In genomic region chr2:115852615-115853014, GRCm38 (mm10) we compare ENCODE assay signal across 9 mouse cellular contexts.
A peak's percentile ranks its signal among the peaks of the same experiment; 100 is the strongest.
DNase-seq lines count a peak whose midpoint lies in the region; ATAC-seq lines count a peak whose summit lies in the region.
"Had no signal": no experiment of that assay in that cellular context is flagged by ENCODE, and none has a peak within 500 bp of the region (broad histone marks: within the 10 kb centered on the region; RNA-seq: fewer than 3 reads in every experiment).

No protein-coding gene starts in this region.

- H3K4me2 ChIP-seq in heart, embryonic 13.5 days: peak overlapping the region; percentile 75
- H3K4me2 ChIP-seq in kidney, embryonic 14.5 days (replicated peaks; ENCODE audit: low read depth, low read length): peak overlapping the region; percentile 49

- WGBS in heart, embryonic 13.5 days: 3% methylated on average over 22 of the region's 22 CpGs
- WGBS in kidney, embryonic 14.5 days: 1% methylated on average over 22 of the region's 22 CpGs

- peak overlapping the region; percentile 48 for H3K4me3 ChIP-seq in heart, embryonic 13.5 days
- peak overlapping the region; percentile 26 for H3K4me3 ChIP-seq in kidney, embryonic 14.5 days (ENCODE audit: low read length)
- H3K4me3 ChIP-seq: megakaryocyte, embryonic 14.5 days had no signal

- no peaks in the 10 kb centered on the region for H3K36me3 ChIP-seq in heart, embryonic 13.5 days
- H3K36me3 ChIP-seq in kidney, embryonic 14.5 days (ENCODE audit: control insufficient read depth, insufficient read depth, low read length): no peaks in the 10 kb centered on the region

- peak overlapping the region; percentile 65 for H3K9ac ChIP-seq in heart, embryonic 13.5 days
- peak overlapping the region; percentile 32; the same call in 1 of the 2 replicates for H3K9ac ChIP-seq in kidney, embryonic 14.5 days (ENCODE audit: low read depth, low read length)

- H3K27me3 ChIP-seq in heart, embryonic 13.5 days (replicated peaks): peaks cover 45% of the 10 kb centered on the region
- no peaks in the 10 kb centered on the region for H3K27me3 ChIP-seq in kidney, embryonic 14.5 days (ENCODE audit: control insufficient read depth, insufficient read depth, low read length)

- H3K4me1 ChIP-seq in heart, embryonic 13.5 days: peaks cover 42% of the 10 kb centered on the region
- peaks cover 17% of the 10 kb centered on the region for H3K4me1 ChIP-seq in kidney, embryonic 14.5 days (ENCODE audit: control insufficient read depth, insufficient read depth, low read length)

- H3K27ac ChIP-seq in heart, embryonic 13.5 days (replicated peaks): no peak overlapping the region
- peak overlapping the region; percentile 64; the same call in 1 of the 2 replicates for H3K27ac ChIP-seq in kidney, embryonic 14.5 days (ENCODE audit: low read depth, low read length)

- no peaks in the 10 kb centered on the region for H3K9me3 ChIP-seq in heart, embryonic 13.5 days
- H3K9me3 ChIP-seq in kidney, embryonic 14.5 days (ENCODE audit: control insufficient read depth, low read length): no peaks in the 10 kb centered on the region

- peak; percentile 49; the same call in 1 of the 2 replicates for ATAC-seq in heart, embryonic 13.5 days (ENCODE audit: extremely low read depth, insufficient number of reproducible peaks, low FRiP score, low TSS enrichment)
- peak; percentile 68 for ATAC-seq in kidney, embryonic 14.5 days (ENCODE audit: low FRiP score, low TSS enrichment)

- DNase-seq in cerebellum, postnatal 14 days: peak; percentile 14 to 32
- no peak for DNase-seq in cerebellum, postnatal 36 days
- DNase-seq in brain, embryonic 18.5 days (ENCODE audit: low read depth, low spot score): peak; percentile 34
- DNase-seq in mesoderm, embryonic 11.5 days (ENCODE audit: low read depth, low spot score): peak; percentile 73
- no peak for DNase-seq in c-Kit-positive CD71-positive TER-119-positive erythroid progenitor cells, embryonic 14.5 days (ENCODE audit: low spot score)
- no peak for DNase-seq in natural killer cell, adult 2 months (ENCODE audit: low spot score in 2 of 2)

Comparison
In these comparisons a context has a peak if more than half of its experiments do, and no peak if none do; other contexts are left out.
1. DNase-seq: peak in cerebellum, postnatal 14 days (2 of 2), brain, embryonic 18.5 days (single experiment) and mesoderm, embryonic 11.5 days (single experiment); none in cerebellum, postnatal 36 days (0 of 2), c-Kit-positive CD71-positive TER-119-positive erythroid progenitor cells, embryonic 14.5 days (single experiment) and natural killer cell, adult 2 months (0 of 2).